Mouse (Mus musculus): ENCODE measurements around the gene Kxd1. TPM values are rescaled to one million over a fixed set of nuclear protein-coding genes. Genes with fewer than 3 reads are reported as not detected.

The Kxd1 gene
- total RNA-seq, 2 experiments from 2014 or later: 57.8 to 61.0 TPM

DNA sequence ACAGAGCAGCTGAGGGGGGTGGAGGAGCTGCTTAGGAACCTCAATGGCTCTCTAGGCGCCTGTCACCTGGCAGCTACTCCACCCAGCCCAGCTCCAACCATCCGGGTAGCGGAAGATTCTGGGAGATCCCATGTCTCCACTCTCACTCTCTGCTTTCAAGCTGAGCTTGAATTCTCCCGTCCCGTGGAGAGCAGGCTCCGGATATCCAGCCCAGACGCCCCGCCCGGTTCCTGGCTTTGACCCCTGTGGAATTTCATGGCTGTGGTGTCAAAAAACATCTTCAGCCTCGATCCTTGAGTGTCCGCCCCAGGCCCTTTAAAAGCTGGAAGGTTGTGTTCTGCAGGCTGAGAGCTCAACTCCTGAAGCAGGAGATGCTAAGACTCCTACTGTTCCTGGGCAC lies 61.0 kb downstream of the Kxd1 start:
- DNase-seq: peak; percentile 66

DNA sequence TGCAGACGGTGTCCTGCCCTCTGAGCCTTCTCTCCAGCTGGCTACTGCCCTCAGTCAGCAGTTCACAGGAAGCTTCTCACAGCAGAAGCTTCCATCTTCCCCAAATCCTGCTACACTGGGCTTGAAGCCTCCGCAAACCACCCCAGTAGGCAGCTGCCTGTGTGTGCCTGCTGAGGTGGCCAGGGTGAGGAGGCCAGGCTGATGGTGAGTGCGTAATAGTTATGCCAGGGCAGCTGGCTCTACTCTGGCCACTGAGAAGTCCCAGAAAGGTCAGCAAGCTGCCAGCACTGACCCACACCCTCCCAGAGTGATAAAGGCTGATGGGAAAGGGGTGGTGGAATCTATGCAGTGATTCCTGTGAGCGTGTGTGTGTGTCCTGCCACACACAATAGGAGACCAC lies 61.5 kb downstream of the Kxd1 start:
- DNase-seq: no peak

DNA sequence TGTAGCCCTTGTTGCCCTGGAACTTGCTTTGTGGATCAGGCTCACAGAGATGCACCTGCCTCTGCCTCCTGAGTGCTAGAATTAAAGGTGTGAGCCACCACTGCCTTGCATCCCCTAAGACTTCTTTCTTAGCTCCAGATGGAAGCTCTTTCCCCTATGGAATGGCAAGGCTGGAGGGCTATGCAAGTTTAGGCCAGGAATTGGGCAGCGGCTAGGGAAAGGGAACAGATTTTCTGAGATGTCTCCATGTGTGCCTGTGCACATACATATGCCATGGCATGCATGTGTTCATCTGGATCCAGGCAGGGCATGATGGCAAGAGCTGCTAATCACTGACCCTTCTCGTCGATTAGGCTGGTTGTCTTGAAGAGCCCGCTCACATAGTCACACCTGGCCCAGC lies 62.1 kb downstream of the Kxd1 start:
- DNase-seq: no peak

DNA sequence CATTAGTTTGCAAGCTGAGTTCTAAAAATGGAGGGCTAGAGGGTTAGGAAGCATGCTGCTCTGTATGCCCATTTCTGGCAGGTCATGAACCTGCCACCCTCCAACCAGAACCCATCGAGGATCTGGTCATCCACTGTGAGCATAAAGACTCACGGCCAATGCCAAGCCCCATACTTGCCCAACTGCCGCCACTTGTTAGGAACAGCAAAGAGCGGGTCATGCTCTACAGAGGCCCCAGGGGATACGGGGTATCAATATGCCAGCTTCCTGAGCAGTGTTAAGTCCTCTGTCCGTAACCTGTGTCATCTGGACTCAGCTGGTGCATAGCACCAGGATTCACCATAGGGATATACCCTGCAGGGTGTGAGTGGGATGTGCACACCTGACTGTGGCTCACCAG lies 63.6 kb downstream of the Kxd1 start:
- no peak for DNase-seq

DNA sequence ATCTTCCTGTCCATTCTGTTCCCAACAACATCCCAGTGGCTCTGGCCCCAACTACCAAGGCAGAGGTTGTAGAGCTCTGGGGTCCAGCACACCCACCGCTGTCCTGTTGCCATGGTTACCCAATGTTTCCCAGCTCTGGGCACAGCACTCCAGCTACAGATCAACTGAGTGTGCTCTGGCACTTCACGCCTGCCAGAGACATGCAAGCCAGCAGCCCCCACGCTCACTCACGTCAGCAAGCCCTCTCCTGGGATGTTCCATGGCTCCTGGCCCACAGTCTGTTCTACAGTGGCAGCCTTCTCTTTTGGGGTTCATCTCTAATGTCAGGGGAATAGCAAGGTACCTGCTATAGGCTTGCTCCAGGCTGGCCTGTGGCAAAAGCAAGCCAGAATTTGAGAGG lies 64.5 kb downstream of the Kxd1 start:
- no peak for DNase-seq

DNA sequence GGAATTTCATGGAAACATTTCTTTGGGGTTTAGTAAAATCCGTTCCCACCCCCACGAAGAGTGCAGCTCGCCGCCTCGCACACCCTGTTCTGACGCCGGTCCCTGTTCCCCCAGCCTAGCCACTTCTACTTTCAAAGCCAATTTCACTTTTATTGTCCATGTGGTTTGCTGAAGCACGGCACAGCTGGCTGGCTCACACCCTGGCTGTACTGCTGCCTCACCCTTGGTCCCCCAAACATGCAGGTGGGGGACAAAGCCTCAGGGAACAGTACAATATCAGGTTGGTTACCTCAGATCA lies 65.3 kb downstream of the Kxd1 start:
- DNase-seq: no peak

DNA sequence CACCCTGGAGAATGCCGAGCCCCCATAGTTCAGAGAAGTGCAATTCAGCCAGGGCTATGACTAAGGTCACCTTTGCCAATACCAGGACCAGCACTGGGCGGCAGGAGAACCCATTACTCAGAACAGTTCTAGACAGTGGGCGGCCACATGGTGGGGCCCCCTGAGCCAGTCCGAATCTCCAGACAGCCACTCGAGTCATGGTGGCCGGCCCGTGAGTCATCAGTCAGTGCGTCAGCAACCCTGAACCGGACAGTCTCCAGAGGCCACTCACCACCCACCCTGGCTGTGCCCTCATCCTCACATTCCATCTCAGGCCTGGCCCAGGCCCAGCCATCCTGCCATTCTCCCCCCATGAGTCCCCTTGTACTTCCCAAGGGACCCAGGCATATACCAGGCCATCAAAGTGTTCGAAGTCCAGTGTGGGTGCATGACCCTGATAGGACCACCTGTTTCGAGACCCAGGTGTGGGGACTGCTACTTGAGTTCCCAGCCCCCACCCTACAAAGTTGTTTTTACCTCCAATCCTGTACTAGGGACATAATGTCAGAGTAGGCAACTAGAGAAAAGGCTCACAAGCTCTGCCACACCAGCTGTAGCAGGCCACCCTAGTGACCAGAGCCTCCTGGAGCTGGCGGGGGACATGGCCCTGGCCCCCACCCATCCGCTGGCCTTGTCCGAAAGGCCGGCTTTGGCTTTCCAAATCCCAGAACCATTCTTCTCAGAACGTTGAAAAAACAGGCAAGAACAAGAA lies 65.8 kb downstream of the Kxd1 start:
- no peak for DNase-seq

DNA sequence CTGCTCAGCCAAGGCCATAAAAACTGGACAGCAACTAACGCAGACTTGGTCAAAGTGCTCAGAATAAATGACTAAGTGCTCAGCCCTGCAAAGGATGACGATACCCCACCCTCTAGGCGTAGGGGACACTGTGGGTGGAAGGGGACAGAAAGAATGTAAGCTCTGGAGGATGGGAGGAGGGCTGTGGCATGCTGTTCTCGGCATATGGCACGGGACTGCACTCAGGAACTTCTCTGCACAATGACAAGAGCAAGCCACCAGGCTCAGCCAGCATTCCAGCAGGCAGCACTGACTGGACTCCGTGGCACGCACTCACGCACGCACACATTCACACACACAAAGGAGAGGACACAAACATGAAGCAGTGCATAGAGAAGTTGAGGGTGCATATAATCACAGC lies 67.2 kb downstream of the Kxd1 start:
- no peak for DNase-seq

DNA sequence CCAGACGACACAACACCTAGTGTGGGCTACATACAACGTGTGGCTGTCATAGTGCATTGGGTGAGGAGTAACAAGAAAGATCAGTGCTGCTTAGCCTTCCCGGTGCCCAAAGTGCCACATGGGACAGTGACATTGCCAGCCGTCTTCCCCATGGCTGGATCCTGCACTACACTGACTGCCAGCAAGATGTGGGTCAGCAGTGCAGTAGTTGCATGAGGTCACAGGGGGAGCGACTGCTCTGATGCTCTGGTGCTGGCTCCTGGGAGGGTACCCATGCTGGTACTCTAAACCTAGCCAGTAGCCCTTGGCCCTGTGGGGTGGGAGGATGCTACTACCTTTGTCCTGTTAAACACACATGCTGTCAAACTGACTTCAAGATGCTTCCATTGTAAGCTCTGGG lies 67.6 kb downstream of the Kxd1 start:
- no peak for DNase-seq

DNA sequence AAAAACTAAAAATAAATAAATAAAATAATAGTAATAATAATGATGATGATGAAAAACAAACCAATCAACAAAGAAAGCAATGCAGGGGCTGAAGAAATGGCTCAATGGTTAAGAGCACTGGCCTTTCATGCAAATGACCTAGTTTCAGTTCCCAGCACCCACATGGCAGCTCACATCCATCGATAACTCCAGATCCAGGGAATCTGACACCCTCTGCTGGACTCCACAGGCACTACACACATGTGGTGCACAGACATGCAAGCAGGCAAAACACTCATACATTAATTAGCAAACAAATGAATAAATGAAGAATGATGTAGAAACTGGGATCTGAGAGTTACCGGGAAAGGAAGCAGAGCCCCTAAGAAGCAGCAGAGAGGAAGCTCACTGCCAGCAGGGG lies 68.1 kb downstream of the Kxd1 start:
- no peak for DNase-seq

DNA sequence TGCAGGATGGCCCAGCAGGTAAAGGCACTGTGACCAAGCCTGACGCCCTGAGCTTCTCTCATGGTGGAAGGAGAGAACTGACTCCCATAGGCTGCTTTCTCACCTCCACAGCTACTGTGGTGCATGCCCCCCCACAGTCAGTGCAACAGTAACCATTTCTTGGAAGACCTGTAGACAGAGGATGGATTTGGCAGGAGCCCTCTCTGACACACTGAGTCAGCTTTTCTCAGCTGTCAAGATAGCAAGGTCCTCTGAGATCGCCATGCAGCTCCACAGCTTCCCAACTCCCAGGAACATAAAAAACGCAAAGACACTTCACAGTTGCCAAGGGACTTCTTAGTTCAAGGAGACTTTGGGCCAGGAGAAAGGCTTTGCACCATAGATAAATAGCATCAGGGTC lies 69.3 kb downstream of the Kxd1 start:
- DNase-seq: no peak

Other genes starting within 250 kb of the Kxd1 start
- gene Homer3, start 245.1 kb downstream of the Kxd1 start, total RNA-seq (2021): 10 to 100 TPM; 12.3 to 19.8 TPM
- gene Ddx49, start 225.5 kb downstream of the Kxd1 start, total RNA-seq (2021): 10 to 100 TPM; 28.6 to 29.5 TPM
- gene Cope, start 225.4 kb downstream of the Kxd1 start, total RNA-seq (2021): 100 to 1,000 TPM; 140 to 158 TPM
- gene Cers1, start 212.2 kb downstream of the Kxd1 start, total RNA-seq (2021): 10 to 100 TPM; 20.0 to 23.6 TPM
- 1 to 10 TPM; 3.9 to 5.3 TPM for gene Gdf1, start 198.1 kb downstream of the Kxd1 start, total RNA-seq (2021)
- gene Upf1, start 174.7 kb downstream of the Kxd1 start, total RNA-seq (2021): 10 to 100 TPM; 34.2 to 37.3 TPM
- gene Comp, start 154.4 kb downstream of the Kxd1 start, total RNA-seq (2021): 10 to 100 TPM; 18.4 to 20.2 TPM
- gene Crtc1, start 88.4 kb downstream of the Kxd1 start, total RNA-seq (2021): 10 to 100 TPM in 1 of 2 experiments, 1 to 10 TPM in 1; 8.9 to 12.0 TPM
- 1 to 10 TPM; 6.3 to 7.4 TPM for gene Klhl26, start 51.0 kb downstream of the Kxd1 start, total RNA-seq (2021)
- gene Tmem59l, start 40.6 kb downstream of the Kxd1 start, total RNA-seq (2021): under 1 TPM; 0.18 to 0.26 TPM
- gene Crlf1, start 34.8 kb downstream of the Kxd1 start, total RNA-seq (2021): 1 to 10 TPM; 2.8 to 3.4 TPM
- gene Rex1bd, start 21.2 kb downstream of the Kxd1 start, total RNA-seq (2021): 100 to 1,000 TPM; 120 to 129 TPM
- gene Uba52, start 17.2 kb downstream of the Kxd1 start, total RNA-seq (2021): 1,000 to 10,000 TPM; 1,232 to 1,261 TPM
- 100 to 1,000 TPM; 135 to 145 TPM for gene Fkbp8, start 232 bp downstream of the Kxd1 start, total RNA-seq (2021)
- 10 to 100 TPM; 12.7 to 19.8 TPM for gene Ell, start 11.5 kb upstream of the Kxd1 start, total RNA-seq (2021)
- 10 to 100 TPM; 30.0 to 31.6 TPM for gene Isyna1, start 66.4 kb upstream of the Kxd1 start, total RNA-seq (2021)
- 10 to 100 TPM; 31.1 to 40.1 TPM for gene Ssbp4, start 80.9 kb upstream of the Kxd1 start, total RNA-seq (2021)
- 1 to 10 TPM; 1.2 to 3.0 TPM for gene Lrrc25, start 88.2 kb upstream of the Kxd1 start, total RNA-seq (2021)
- not detected for gene Gdf15, start 104.5 kb upstream of the Kxd1 start, total RNA-seq (2021)
- gene Pgpep1, start 132.4 kb upstream of the Kxd1 start, total RNA-seq (2021): 10 to 100 TPM; 22.5 to 23.4 TPM
- 10 to 100 TPM; 82.3 to 83.0 TPM for gene Lsm4, start 145.3 kb upstream of the Kxd1 start, total RNA-seq (2021)
- 100 to 1,000 TPM in 1 of 2 experiments, 10 to 100 TPM in 1; 79.2 to 130 TPM for gene Jund, start 171.0 kb upstream of the Kxd1 start, total RNA-seq (2021)
- gene Iqcn, start 175.5 kb upstream of the Kxd1 start, total RNA-seq (2021): not detected
- not detected for gene Gm3336, start 190.6 kb upstream of the Kxd1 start, total RNA-seq (2021)
- gene Pde4c, start 195.8 kb upstream of the Kxd1 start, total RNA-seq (2021): 1 to 10 TPM; 2.5 to 3.0 TPM
- 10 to 100 TPM; 44.6 to 50.4 TPM for gene Rab3a, start 226.7 kb upstream of the Kxd1 start, total RNA-seq (2021)
- gene Mpv17l2, start 233.0 kb upstream of the Kxd1 start, total RNA-seq (2021): 10 to 100 TPM; 30.1 to 31.4 TPM
- gene Pik3r2, start 248.8 kb upstream of the Kxd1 start, total RNA-seq (2021): 10 to 100 TPM; 39.4 to 47.2 TPM

Data from gastrocnemius, postnatal 10 days (tissue).